Mouse (Mus musculus) kidney, adult 18-20 months (tissue): ENCODE data around the gene Nckap1.

Experiments used
- DNase-seq: peaks from one replicate; pipeline ENCODE4 v3.0.0; 2021

Nckap1 gene

GRCm38 (mm10) chr2:80581043-80581711 is at the start of gene Nckap1:
TSS of gene Nckap1 (minus strand) at chr2:80581380.
- DNase-seq: peak; percentile 93

- no peak for DNase-seq
These were observed 43.3 kb upstream of the Nckap1 start for GRCm38 (mm10) chr2:80624523-80624922.

- no peak for DNase-seq
These were observed 40.7 kb upstream of the Nckap1 start for GRCm38 (mm10) chr2:80621921-80622320.

GRCm38 (mm10) chr2:80618991-80619390 is 37.8 kb upstream of the Nckap1 start:
- no peak for DNase-seq

- peak; percentile 98 for DNase-seq
These were observed 35.9 kb upstream of the Nckap1 start, which contains the start of the genes Dusp19 and Nup35 for GRCm38 (mm10) chr2:80616854-80617737. TSS of gene Dusp19 (plus strand) at chr2:80617045. TSS of gene Nup35 (plus strand) at chr2:80617236.

GRCm38 (mm10) chr2:80612796-80613195 is 31.6 kb upstream of the Nckap1 start:
- DNase-seq: no peak

- DNase-seq: no peak
These were observed 31.1 kb upstream of the Nckap1 start for GRCm38 (mm10) chr2:80612286-80612685.

- DNase-seq: no peak
These were observed 22.7 kb upstream of the Nckap1 start for GRCm38 (mm10) chr2:80603771-80604426.

GRCm38 (mm10) chr2:80602756-80603155 is 21.6 kb upstream of the Nckap1 start:
- DNase-seq: no peak

GRCm38 (mm10) chr2:80600611-80601010 is 19.4 kb upstream of the Nckap1 start:
- no peak for DNase-seq

GRCm38 (mm10) chr2:80599850-80600249 is 18.7 kb upstream of the Nckap1 start:
- DNase-seq: no peak

GRCm38 (mm10) chr2:80596960-80597359 is 15.8 kb upstream of the Nckap1 start:
- no peak for DNase-seq

GRCm38 (mm10) chr2:80594215-80594918 is 13.2 kb upstream of the Nckap1 start:
- no peak for DNase-seq

- DNase-seq: no peak
These were observed 1.2 kb upstream of the Nckap1 start for GRCm38 (mm10) chr2:80582356-80582755.

GRCm38 (mm10) chr2:80580311-80580961 is 744 bp downstream of the Nckap1 start:
- DNase-seq: peak; percentile 69

- no peak for DNase-seq
These were observed 1.8 kb downstream of the Nckap1 start for GRCm38 (mm10) chr2:80579253-80579891.

GRCm38 (mm10) chr2:80577286-80577685 is 3.9 kb downstream of the Nckap1 start:
- DNase-seq: no peak

GRCm38 (mm10) chr2:80570656-80571055 is 10.5 kb downstream of the Nckap1 start:
- no peak for DNase-seq

GRCm38 (mm10) chr2:80567411-80567810 is 13.8 kb downstream of the Nckap1 start:
- DNase-seq: no peak

GRCm38 (mm10) chr2:80562253-80562652 is 18.9 kb downstream of the Nckap1 start:
- DNase-seq: no peak

- peak; percentile 36 for DNase-seq
These were observed 19.7 kb downstream of the Nckap1 start for GRCm38 (mm10) chr2:80561478-80561877.

GRCm38 (mm10) chr2:80560773-80561172 is 20.4 kb downstream of the Nckap1 start:
- DNase-seq: no peak
